Mouse (Mus musculus): Measurements from ENCODE around the gene Pard3.

- TF ChIP-seq CTCF (IDR thresholded peaks at IDR 0.05; ENCODE audit: borderline replicate concordance, control insufficient read depth, extremely low read depth, insufficient read depth, low read length, poor library complexity), result no peak
- no peak for TF ChIP-seq POLR2A (IDR thresholded peaks at IDR 0.05; ENCODE audit: control insufficient read depth, extremely low read depth, insufficient read depth, low read length, poor library complexity)
Measured at GRCm38 (mm10) chr8:127125686-127126683, 62.3 kb downstream of the Pard3 start.
